Mouse (Mus musculus): ENCODE measurements around the gene Zc3h4. TPM values are rescaled to one million over a fixed set of nuclear protein-coding genes. Genes with fewer than 3 reads are reported as not detected.

Gene Zc3h4
- polyA plus RNA-seq, 1 experiment from 2014 or later = 17.0 TPM

- Histone ChIP-seq H3K4me1 (replicated peaks; ENCODE audit: control insufficient read depth, insufficient read depth, low read length) (peaks cover 7% of the 10 kb centered on the region), H3K27ac (peak overlapping the region; percentile 100), H3K36me3 (replicated peaks; ENCODE audit: control insufficient read depth, insufficient read depth) (no peaks in the 10 kb centered on the region), H3K27me3 (ENCODE audit: control insufficient read depth, insufficient read depth, low read length) (no peaks in the 10 kb centered on the region), H3K4me3 (replicated peaks; ENCODE audit: low read length) (peak overlapping the region; percentile 62), H3K9ac (peak overlapping the region; percentile 51), H3K4me2 (replicated peaks) (peak overlapping the region; percentile 86), H3K9me3 (ENCODE audit: control insufficient read depth, low read length) (no peaks in the 10 kb centered on the region)
- WGBS = under 1% methylated on average over 31 of the region's 31 CpGs
- ATAC-seq (ENCODE audit: low FRiP score) (peak; percentile 77), DNase-seq (ENCODE audit: low spot score) (peak; percentile 91)
Measured at GRCm38 (mm10) chr7:16399098-16399819, 1.5 kb upstream of the Zc3h4 start.

- whole genome bisulfite sequencing = under 1% methylated on average over 77 of the region's 77 CpGs
- Histone ChIP-seq H3K4me2 (replicated peaks) (peak overlapping the region; percentile 86), H3K27ac (peak overlapping the region; percentile 100), H3K36me3 (replicated peaks; ENCODE audit: control insufficient read depth, insufficient read depth) (no peaks in the 10 kb centered on the region), H3K4me3 (replicated peaks; ENCODE audit: low read length) (peak overlapping the region; percentile 62), H3K9me3 (ENCODE audit: control insufficient read depth, low read length) (no peaks in the 10 kb centered on the region), H3K27me3 (ENCODE audit: control insufficient read depth, insufficient read depth, low read length) (no peaks in the 10 kb centered on the region), H3K4me1 (replicated peaks; ENCODE audit: control insufficient read depth, insufficient read depth, low read length) (peaks cover 15% of the 10 kb centered on the region), H3K9ac (peak overlapping the region; percentile 98)
- ATAC-seq (ENCODE audit: low FRiP score) (peak; percentile 94), DNase-seq (ENCODE audit: low spot score) (peak; percentile 100)
Measured at GRCm38 (mm10) chr7:16399820-16400688, 656 bp upstream of the Zc3h4 start.

DNA sequence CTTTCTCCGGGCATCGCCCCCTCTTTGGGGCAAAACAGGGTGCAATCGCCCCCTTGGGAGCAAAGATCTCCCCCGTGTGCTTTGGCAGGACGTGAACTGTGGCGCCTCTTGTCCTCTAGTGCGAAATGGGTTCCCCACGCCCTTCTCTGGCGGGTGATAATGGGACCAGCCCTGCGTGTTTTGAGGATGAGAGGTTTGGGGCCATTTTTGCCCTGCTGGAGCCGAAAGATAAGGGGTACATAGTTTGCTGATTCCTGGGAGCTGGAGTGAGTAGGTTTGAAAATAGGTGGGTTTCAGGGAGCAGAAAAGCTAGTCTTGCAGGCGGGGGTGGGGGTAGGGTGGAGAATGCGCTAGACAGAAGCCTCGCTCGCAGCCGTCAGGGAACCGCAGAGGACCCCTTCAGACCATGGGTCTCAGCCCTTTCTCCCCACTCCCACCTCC lies 1.3 kb downstream of the Zc3h4 start:
- Histone ChIP-seq H3K9ac (peak overlapping the region; percentile 98), H3K36me3 (replicated peaks; ENCODE audit: control insufficient read depth, insufficient read depth) (no peaks in the 10 kb centered on the region), H3K4me1 (replicated peaks; ENCODE audit: control insufficient read depth, insufficient read depth, low read length) (peaks cover 30% of the 10 kb centered on the region), H3K4me3 (replicated peaks; ENCODE audit: low read length) (peak overlapping the region; percentile 62), H3K27ac (peak overlapping the region; percentile 100), H3K27me3 (ENCODE audit: control insufficient read depth, insufficient read depth, low read length) (no peaks in the 10 kb centered on the region), H3K9me3 (ENCODE audit: control insufficient read depth, low read length) (no peaks in the 10 kb centered on the region), H3K4me2 (replicated peaks) (peak overlapping the region; percentile 86)
- ATAC-seq (ENCODE audit: low FRiP score) (no peak), DNase-seq (ENCODE audit: low spot score) (peak; percentile 41)
- 0% methylated on average over 17 of the region's 17 CpGs for WGBS

- Histone ChIP-seq H3K9ac (peak overlapping the region; percentile 98), H3K36me3 (replicated peaks; ENCODE audit: control insufficient read depth, insufficient read depth) (no peaks in the 10 kb centered on the region), H3K27me3 (ENCODE audit: control insufficient read depth, insufficient read depth, low read length) (no peaks in the 10 kb centered on the region), H3K4me3 (replicated peaks; ENCODE audit: low read length) (peak overlapping the region; percentile 62), H3K4me2 (replicated peaks) (peak overlapping the region; percentile 86), H3K27ac (peak overlapping the region; percentile 100), H3K4me1 (replicated peaks; ENCODE audit: control insufficient read depth, insufficient read depth, low read length) (peaks cover 30% of the 10 kb centered on the region), H3K9me3 (ENCODE audit: control insufficient read depth, low read length) (no peaks in the 10 kb centered on the region)
- ATAC-seq (ENCODE audit: low FRiP score) = no peak
- DNase-seq (ENCODE audit: low spot score) = peak; percentile 51
- WGBS = under 1% methylated on average over 9 of the region's 9 CpGs
Measured at GRCm38 (mm10) chr7:16402449-16402848, 1.7 kb downstream of the Zc3h4 start.

DNA sequence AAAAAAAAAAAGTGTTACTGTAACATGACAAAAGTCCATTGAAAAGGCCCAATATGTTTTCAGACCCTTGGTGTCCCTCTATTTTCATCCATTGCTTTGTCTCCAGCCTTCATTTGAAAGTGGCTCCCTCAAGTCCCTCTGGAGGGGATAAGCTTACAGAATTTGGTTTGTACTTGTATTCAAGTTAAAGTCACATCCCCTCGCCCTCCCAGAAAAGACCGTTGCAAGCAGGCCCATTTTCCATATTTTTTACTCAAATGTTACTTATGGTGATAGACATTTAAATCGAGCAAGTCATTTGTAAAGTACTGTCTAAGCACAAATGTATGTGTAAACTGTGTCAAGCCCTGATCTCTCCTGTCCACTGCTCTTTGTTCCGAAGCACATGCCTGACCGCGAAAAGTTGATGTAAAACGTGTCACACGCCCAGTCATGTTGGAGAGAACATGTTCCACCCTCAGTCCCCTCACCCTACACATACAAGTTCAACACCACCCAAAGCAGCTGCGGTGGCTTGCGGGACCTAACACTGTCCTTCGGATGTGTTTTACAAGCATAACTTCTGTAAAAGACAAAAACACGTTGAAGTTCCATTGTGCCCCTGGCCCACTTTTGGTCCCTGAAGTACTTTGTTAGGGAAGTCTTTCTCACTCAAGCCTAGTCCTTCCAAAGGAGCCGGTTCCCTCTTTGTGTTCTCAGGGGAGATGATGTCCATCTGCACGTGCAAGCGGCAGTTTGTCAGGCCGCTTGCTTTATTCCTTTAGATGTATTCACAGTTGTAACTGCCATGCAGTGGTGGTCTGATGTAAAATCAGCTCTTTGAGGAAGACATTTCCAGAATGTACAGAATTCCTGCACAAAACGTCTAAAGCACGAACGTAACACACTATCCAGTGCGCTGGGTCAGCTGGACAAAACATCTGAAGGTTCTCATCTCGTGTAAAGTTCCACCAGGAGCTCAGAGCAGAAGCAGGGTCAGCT lies 2.5 kb downstream of the Zc3h4 start:
- Histone ChIP-seq H3K9ac (peak overlapping the region; percentile 98), H3K4me1 (replicated peaks; ENCODE audit: control insufficient read depth, insufficient read depth, low read length) (peaks cover 30% of the 10 kb centered on the region), H3K27ac (peak overlapping the region; percentile 100), H3K27me3 (ENCODE audit: control insufficient read depth, insufficient read depth, low read length) (no peaks in the 10 kb centered on the region), H3K4me3 (replicated peaks; ENCODE audit: low read length) (peak overlapping the region; percentile 62), H3K36me3 (replicated peaks; ENCODE audit: control insufficient read depth, insufficient read depth) (no peaks in the 10 kb centered on the region), H3K4me2 (replicated peaks) (peak overlapping the region; percentile 86), H3K9me3 (ENCODE audit: control insufficient read depth, low read length) (no peaks in the 10 kb centered on the region)
- 16% methylated on average over 21 of the region's 21 CpGs for WGBS
- peak; percentile 47 for DNase-seq (ENCODE audit: low spot score)
- no peak for ATAC-seq (ENCODE audit: low FRiP score)

- WGBS = 82% methylated on average over 3 of the region's 3 CpGs
- peak overlapping the region; percentile 86 for H3K4me2 ChIP-seq (replicated peaks)
- peak overlapping the region; percentile 48 for H3K9ac ChIP-seq
- DNase-seq (ENCODE audit: low spot score) (no peak), ATAC-seq (ENCODE audit: low FRiP score) (no peak)
- no peaks in the 10 kb centered on the region for H3K9me3 ChIP-seq (ENCODE audit: control insufficient read depth, low read length)
- no peaks in the 10 kb centered on the region for H3K36me3 ChIP-seq (replicated peaks; ENCODE audit: control insufficient read depth, insufficient read depth)
- H3K4me3 ChIP-seq (replicated peaks; ENCODE audit: low read length) = no peak overlapping the region
- H3K4me1 ChIP-seq (replicated peaks; ENCODE audit: control insufficient read depth, insufficient read depth, low read length) = peaks cover 30% of the 10 kb centered on the region
- no peaks in the 10 kb centered on the region for H3K27me3 ChIP-seq (ENCODE audit: control insufficient read depth, insufficient read depth, low read length)
- peak overlapping the region; percentile 71 for H3K27ac ChIP-seq
Measured at GRCm38 (mm10) chr7:16404315-16405072, 3.8 kb downstream of the Zc3h4 start.

- H3K9ac ChIP-seq = peak overlapping the region; percentile 48
- no peaks in the 10 kb centered on the region for H3K27me3 ChIP-seq (ENCODE audit: control insufficient read depth, insufficient read depth, low read length)
Measured at GRCm38 (mm10) chr7:16405073-16405455, 4.4 kb downstream of the Zc3h4 start.

More at GRCm38 (mm10) chr7:16405073-16405455, 4.4 kb downstream of the Zc3h4 start:
- Histone ChIP-seq H3K27ac (peak overlapping the region; percentile 71), H3K9me3 (ENCODE audit: control insufficient read depth, low read length) (no peaks in the 10 kb centered on the region), H3K4me2 (replicated peaks) (peak overlapping the region; percentile 86), H3K36me3 (replicated peaks; ENCODE audit: control insufficient read depth, insufficient read depth) (no peaks in the 10 kb centered on the region), H3K4me3 (replicated peaks; ENCODE audit: low read length) (no peak overlapping the region), H3K4me1 (replicated peaks; ENCODE audit: control insufficient read depth, insufficient read depth, low read length) (peaks cover 30% of the 10 kb centered on the region)
- ATAC-seq (ENCODE audit: low FRiP score) = no peak
- no peak for DNase-seq (ENCODE audit: low spot score)
- 79% methylated on average over 2 of the region's 2 CpGs for WGBS
